Mouse (Mus musculus): ENCODE results near the gene Tnks1bp1. TPM values are rescaled to one million over a fixed set of nuclear protein-coding genes. Genes with fewer than 3 reads are reported as not detected.
A peak's percentile ranks its signal among the peaks of the same experiment; 100 is the strongest.

Gene Tnks1bp1
- polyA plus RNA-seq, 1 experiment from 2014 or later, result 32.9 TPM

DNA sequence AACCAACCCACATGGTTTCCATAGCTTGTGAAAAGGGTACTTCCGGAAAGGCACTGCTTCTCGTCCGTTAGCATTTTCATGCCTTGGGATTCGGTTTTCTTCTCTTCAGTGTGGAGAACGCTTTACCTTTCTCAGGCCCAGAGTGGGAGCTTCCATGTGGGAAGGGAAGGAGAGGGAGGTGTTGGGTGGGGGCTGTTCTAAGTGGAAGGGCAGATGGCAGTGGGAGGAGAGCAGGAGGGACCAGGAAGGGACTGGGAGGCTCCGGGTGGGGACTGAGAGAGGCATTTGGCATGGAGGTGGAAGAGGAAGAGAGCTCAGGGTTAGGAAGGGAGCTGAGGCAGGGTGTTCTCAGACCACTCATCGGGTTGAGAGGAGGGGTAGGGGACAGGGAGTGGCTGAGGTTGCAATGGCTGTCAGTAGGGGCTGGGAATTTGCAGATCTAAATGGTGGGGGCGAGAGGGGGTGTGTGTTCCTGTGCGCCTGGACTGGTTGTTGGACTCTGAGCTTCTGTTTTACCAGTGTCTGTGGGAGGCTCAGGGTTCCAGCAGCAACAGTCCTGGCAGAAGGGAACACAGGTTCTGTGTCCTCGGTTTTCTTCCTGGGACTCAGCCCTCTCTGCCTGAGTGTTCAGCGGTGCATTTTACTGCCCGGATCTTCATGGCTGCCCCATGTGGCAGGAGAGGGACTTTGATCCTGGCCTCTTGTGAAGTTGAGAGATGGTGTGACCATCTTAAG lies 17.5 kb downstream of the Tnks1bp1 start:
- WGBS, result 72% methylated on average over 12 of the region's 12 CpGs
- ATAC-seq (ENCODE audit: low FRiP score, low TSS enrichment) (no peak), DNase-seq (ENCODE audit: low spot score) (no peak)
- Histone ChIP-seq H3K4me2 (replicated peaks; ENCODE audit: low read depth) (no peak overlapping the region), H3K27ac (replicated peaks) (no peak overlapping the region), H3K9ac (ENCODE audit: low read length) (no peak overlapping the region), H3K9me3 (ENCODE audit: control insufficient read depth, low read length) (no peaks in the 10 kb centered on the region), H3K27me3 (ENCODE audit: control insufficient read depth, insufficient read depth, low read length) (no peaks in the 10 kb centered on the region), H3K36me3 (ENCODE audit: control insufficient read depth, insufficient read depth, low read length) (peaks cover 31% of the 10 kb centered on the region), H3K4me3 (ENCODE audit: low read depth, low read length) (no peak overlapping the region), H3K4me1 (replicated peaks; ENCODE audit: control insufficient read depth, insufficient read depth) (peaks cover 4% of the 10 kb centered on the region; the same call in 1 of the 2 replicates)
- TF ChIP-seq CTCF (IDR thresholded peaks at IDR 0.05; ENCODE audit: low read depth) (no peak), EP300 (optimal IDR thresholded peaks at IDR 0.05) (no peak)

DNA sequence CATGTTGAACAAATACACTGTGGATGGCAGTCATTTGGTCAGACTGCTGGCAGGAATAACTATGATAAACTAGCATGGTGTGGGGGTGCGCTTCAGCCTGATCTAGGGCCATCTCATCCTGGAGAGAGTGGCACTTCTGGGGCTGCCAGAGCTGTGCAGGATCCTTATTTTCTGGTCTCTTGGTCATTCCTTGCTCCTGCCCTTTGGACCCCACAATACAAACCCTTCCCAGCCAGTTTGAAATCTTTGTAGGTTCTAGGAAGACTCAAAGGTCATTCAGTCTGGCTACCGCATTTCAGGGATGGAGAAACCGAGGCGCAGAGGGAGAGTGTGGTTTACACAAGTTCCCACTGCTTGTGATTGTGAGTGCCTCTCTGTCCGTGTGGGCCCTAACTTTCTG lies 19.1 kb downstream of the Tnks1bp1 start:
- TF ChIP-seq EP300 (optimal IDR thresholded peaks at IDR 0.05), result no peak
- no peak for ATAC-seq (ENCODE audit: low FRiP score, low TSS enrichment)
- no peak for DNase-seq (ENCODE audit: low spot score)

DNA sequence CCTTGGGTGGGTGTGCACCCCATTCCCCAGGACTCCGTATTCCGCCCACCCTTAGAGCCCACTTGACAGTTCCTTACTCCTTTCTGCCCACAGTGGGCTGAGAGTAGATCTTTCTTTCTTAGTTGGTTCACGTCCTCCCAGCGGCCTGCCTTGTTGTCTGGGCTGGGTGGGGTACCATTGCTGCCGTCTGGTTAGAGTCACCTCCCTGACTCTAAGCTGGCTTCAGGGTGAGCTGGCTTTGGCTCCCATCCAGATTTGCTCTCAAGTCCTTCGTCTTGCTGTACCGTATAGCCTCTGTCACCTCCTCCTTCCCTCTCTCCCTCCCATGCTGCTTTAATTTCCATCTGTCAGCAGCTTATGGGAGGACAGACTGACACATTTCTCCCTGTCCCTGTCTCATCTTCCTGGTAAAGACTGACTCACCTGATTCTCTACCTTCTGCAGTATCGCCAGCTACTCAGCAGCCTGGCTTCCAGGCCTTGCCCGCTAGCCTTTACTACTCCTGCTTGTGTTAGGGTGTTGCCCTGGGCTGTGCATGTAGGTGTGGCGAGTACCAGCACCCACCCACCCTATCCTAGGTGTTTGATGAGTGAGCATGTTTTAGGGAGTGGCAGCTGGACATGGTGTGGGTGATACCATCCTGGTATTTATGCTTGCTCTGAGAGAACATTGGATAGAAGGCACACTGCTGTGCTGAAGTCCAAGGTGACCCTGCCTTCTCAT lies 20.2 kb downstream of the Tnks1bp1 start:
- ATAC-seq (ENCODE audit: low FRiP score, low TSS enrichment) (peak; percentile 70), DNase-seq (ENCODE audit: low spot score) (peak; percentile 66)
- H3K4me3 ChIP-seq (ENCODE audit: low read depth, low read length), result no peak overlapping the region
- peak overlapping the region; percentile 70 for H3K27ac ChIP-seq (replicated peaks)
- peaks cover 30% of the 10 kb centered on the region for H3K36me3 ChIP-seq (ENCODE audit: control insufficient read depth, insufficient read depth, low read length)
- peaks cover 4% of the 10 kb centered on the region; the same call in 1 of the 2 replicates for H3K4me1 ChIP-seq (replicated peaks; ENCODE audit: control insufficient read depth, insufficient read depth)
- H3K9ac ChIP-seq (ENCODE audit: low read length), result no peak overlapping the region; the same call in 1 of the 2 replicates
- H3K9me3 ChIP-seq (ENCODE audit: control insufficient read depth, low read length), result no peaks in the 10 kb centered on the region
- H3K27me3 ChIP-seq (ENCODE audit: control insufficient read depth, insufficient read depth, low read length), result no peaks in the 10 kb centered on the region
- TF ChIP-seq CTCF (IDR thresholded peaks at IDR 0.05; ENCODE audit: low read depth), result no peak
- TF ChIP-seq EP300 (optimal IDR thresholded peaks at IDR 0.05), result no peak
- WGBS, result 45% methylated on average over 10 of the region's 10 CpGs
- no peak overlapping the region for H3K4me2 ChIP-seq (replicated peaks; ENCODE audit: low read depth)

More for the DNA sequence above, 19.1 kb downstream of the Tnks1bp1 start:
- H3K4me2 ChIP-seq (replicated peaks; ENCODE audit: low read depth), result no peak overlapping the region
- 89% methylated on average over 5 of the region's 5 CpGs for WGBS
- H3K27ac ChIP-seq (replicated peaks), result no peak overlapping the region
- no peaks in the 10 kb centered on the region for H3K9me3 ChIP-seq (ENCODE audit: control insufficient read depth, low read length)
- H3K36me3 ChIP-seq (ENCODE audit: control insufficient read depth, insufficient read depth, low read length), result peaks cover 35% of the 10 kb centered on the region
- no peak overlapping the region for H3K9ac ChIP-seq (ENCODE audit: low read length)
- H3K4me3 ChIP-seq (ENCODE audit: low read depth, low read length), result no peak overlapping the region
- peaks cover 4% of the 10 kb centered on the region; the same call in 1 of the 2 replicates for H3K4me1 ChIP-seq (replicated peaks; ENCODE audit: control insufficient read depth, insufficient read depth)
- H3K27me3 ChIP-seq (ENCODE audit: control insufficient read depth, insufficient read depth, low read length), result no peaks in the 10 kb centered on the region

DNA sequence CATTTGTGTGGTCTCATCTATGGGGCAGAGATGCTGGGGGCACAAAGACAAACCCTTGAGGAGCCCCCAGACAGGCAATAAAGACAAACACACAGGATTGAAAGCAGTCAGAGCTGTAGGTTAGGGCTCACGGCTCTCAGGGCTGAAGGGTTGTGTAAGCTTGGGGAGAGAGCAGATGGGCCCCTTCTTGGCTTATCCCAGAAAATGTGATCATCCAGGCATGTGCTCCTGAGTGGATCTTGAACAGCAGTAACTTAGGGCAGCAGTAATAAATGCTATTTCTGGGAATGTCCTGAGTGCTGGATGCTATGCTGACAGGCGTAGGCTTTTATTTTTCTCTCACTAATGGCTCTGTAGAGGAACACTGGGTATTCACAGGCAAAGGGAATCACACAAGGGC lies 20.8 kb downstream of the Tnks1bp1 start:
- Histone ChIP-seq H3K4me1 (replicated peaks; ENCODE audit: control insufficient read depth, insufficient read depth) (peaks cover 4% of the 10 kb centered on the region; the same call in 1 of the 2 replicates), H3K9me3 (ENCODE audit: control insufficient read depth, low read length) (no peaks in the 10 kb centered on the region), H3K9ac (ENCODE audit: low read length) (no peak overlapping the region), H3K4me3 (ENCODE audit: low read depth, low read length) (no peak overlapping the region), H3K27me3 (ENCODE audit: control insufficient read depth, insufficient read depth, low read length) (no peaks in the 10 kb centered on the region), H3K27ac (replicated peaks) (peak overlapping the region; percentile 70), H3K4me2 (replicated peaks; ENCODE audit: low read depth) (no peak overlapping the region), H3K36me3 (ENCODE audit: control insufficient read depth, insufficient read depth, low read length) (peaks cover 25% of the 10 kb centered on the region)
- DNase-seq (ENCODE audit: low spot score), result no peak
- no peak for ATAC-seq (ENCODE audit: low FRiP score, low TSS enrichment)
- WGBS, result 64% methylated on average over 2 of the region's 2 CpGs
- TF ChIP-seq EP300 (optimal IDR thresholded peaks at IDR 0.05) (no peak), CTCF (IDR thresholded peaks at IDR 0.05; ENCODE audit: low read depth) (no peak)

DNA sequence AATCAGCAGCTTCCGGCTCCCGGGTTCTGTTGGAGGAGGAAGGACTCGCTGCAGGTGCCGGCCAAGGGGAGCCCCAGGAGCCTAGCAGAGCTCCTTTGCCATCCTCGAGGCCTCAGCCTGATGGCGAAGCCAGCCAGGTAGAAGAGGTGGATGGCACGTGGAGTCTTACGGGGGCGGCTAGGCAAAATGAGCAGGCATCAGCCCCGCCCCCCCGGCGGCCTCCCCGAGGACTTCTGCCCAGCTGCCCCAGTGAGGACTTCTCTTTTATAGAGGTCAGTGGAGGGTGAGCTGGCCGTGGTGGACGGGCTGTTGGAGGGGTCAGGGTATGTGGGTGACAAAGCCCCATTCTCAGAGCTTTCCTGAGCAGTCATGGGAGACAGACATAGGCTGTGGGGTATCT lies 22.3 kb downstream of the Tnks1bp1 start:
- no peak overlapping the region; the same call in 1 of the 2 replicates for H3K27ac ChIP-seq (replicated peaks)
- DNase-seq (ENCODE audit: low spot score), result no peak
- 79% methylated on average over 15 of the region's 15 CpGs for WGBS

DNA sequence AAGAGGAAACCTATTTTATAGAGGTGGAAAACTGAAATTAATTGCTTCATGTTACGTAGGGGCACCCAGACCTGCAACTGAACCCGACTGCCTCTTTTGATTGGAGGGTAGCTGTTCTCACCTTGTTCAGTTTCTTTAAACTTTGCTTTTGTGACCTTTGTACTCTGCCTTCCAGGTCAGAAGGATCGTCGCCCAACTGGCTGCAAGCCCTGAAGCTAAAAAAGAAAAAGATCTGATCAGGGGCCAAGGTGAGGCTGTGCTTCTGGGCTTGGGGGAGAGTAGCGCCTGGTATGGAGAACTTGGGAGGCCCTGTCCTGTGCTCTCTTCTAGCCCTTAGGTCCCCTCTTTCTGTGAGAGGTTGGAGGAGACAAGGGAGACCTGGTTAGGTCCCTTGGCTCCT lies 24.1 kb downstream of the Tnks1bp1 start:
- Histone ChIP-seq H3K9ac (ENCODE audit: low read length) (no peak overlapping the region), H3K4me2 (replicated peaks; ENCODE audit: low read depth) (no peak overlapping the region), H3K27ac (replicated peaks) (no peak overlapping the region), H3K9me3 (ENCODE audit: control insufficient read depth, low read length) (no peaks in the 10 kb centered on the region), H3K36me3 (ENCODE audit: control insufficient read depth, insufficient read depth, low read length) (peaks cover 18% of the 10 kb centered on the region), H3K4me3 (ENCODE audit: low read depth, low read length) (no peak overlapping the region), H3K4me1 (replicated peaks; ENCODE audit: control insufficient read depth, insufficient read depth) (peaks cover 4% of the 10 kb centered on the region; the same call in 1 of the 2 replicates), H3K27me3 (ENCODE audit: control insufficient read depth, insufficient read depth, low read length) (no peaks in the 10 kb centered on the region)
- no peak for ATAC-seq (ENCODE audit: low FRiP score, low TSS enrichment)
- TF ChIP-seq EP300 (optimal IDR thresholded peaks at IDR 0.05), result no peak
- TF ChIP-seq CTCF (IDR thresholded peaks at IDR 0.05; ENCODE audit: low read depth), result no peak
- 79% methylated on average over 5 of the region's 5 CpGs for WGBS
- DNase-seq (ENCODE audit: low spot score), result no peak

More for the DNA sequence above, 22.3 kb downstream of the Tnks1bp1 start:
- no peak overlapping the region for H3K9ac ChIP-seq (ENCODE audit: low read length)
- TF ChIP-seq CTCF (IDR thresholded peaks at IDR 0.05; ENCODE audit: low read depth) (no peak), EP300 (optimal IDR thresholded peaks at IDR 0.05) (no peak)
- H3K9me3 ChIP-seq (ENCODE audit: control insufficient read depth, low read length), result no peaks in the 10 kb centered on the region
- peaks cover 4% of the 10 kb centered on the region; the same call in 1 of the 2 replicates for H3K4me1 ChIP-seq (replicated peaks; ENCODE audit: control insufficient read depth, insufficient read depth)
- H3K4me3 ChIP-seq (ENCODE audit: low read depth, low read length), result no peak overlapping the region
- no peak overlapping the region for H3K4me2 ChIP-seq (replicated peaks; ENCODE audit: low read depth)
- ATAC-seq (ENCODE audit: low FRiP score, low TSS enrichment), result no peak
- H3K27me3 ChIP-seq (ENCODE audit: control insufficient read depth, insufficient read depth, low read length), result no peaks in the 10 kb centered on the region
- H3K36me3 ChIP-seq (ENCODE audit: control insufficient read depth, insufficient read depth, low read length), result peaks cover 22% of the 10 kb centered on the region

Data from stomach, postnatal 0 days (tissue).